Mouse (Mus musculus) C2C12 (cell line): ENCODE measurements around the gene Zbtb7a. TPM values are rescaled to one million over a fixed set of nuclear protein-coding genes. Genes with fewer than 3 reads are reported as not detected.

ENCODE experiments used
- H3K27me3 ChIP-seq: one replicate; pipeline ENCODE4 v1.6.1; 2011; ENCODE audit not compliant: control insufficient read depth, insufficient read depth, insufficient read length
- H3K36me3 ChIP-seq: one replicate; pipeline ENCODE4 v1.6.1; 2011; ENCODE audit not compliant: control insufficient read depth, insufficient read depth
- H3K4me3 ChIP-seq: one replicate; pipeline ENCODE4 v1.5.1; 2011; ENCODE audit warnings: mild to moderate bottlenecking, control low read depth; ENCODE audit not compliant: poor library complexity, insufficient read depth, severe bottlenecking
- H3K79me2 ChIP-seq: one replicate; pipeline ENCODE4 v1.6.1; 2011; ENCODE audit not compliant: control insufficient read depth, insufficient read depth
- H3K79me3 ChIP-seq: one replicate; pipeline ENCODE4 v1.6.1; 2011; ENCODE audit warnings: low read depth, control low read depth
- H3ac ChIP-seq: one replicate; pipeline ENCODE3; 2011; ENCODE audit warnings: low read depth; ENCODE audit not compliant: control insufficient read depth, insufficient read length
- CEBPB ChIP-seq: IDR thresholded peaks from one replicate; pipeline ENCODE4 v1.6.1; 2011; ENCODE audit warnings: low read depth, mild to moderate bottlenecking, control low read depth, moderate library complexity
- CTCF ChIP-seq: IDR thresholded peaks from one replicate; pipeline ENCODE4 v1.5.1; 2011; ENCODE audit not compliant: control insufficient read depth, insufficient read depth, insufficient read length
- FOSL1 ChIP-seq: IDR thresholded peaks from one replicate; pipeline ENCODE4 v1.8.0; 2011; ENCODE audit warnings: mild to moderate bottlenecking, low read length; ENCODE audit not compliant: poor library complexity, insufficient read depth, severe bottlenecking
- MAX ChIP-seq: IDR thresholded peaks from one replicate; pipeline ENCODE4 v1.6.1; 2011; ENCODE audit warnings: mild to moderate bottlenecking, control low read depth
- MYOD1 ChIP-seq: IDR thresholded peaks from one replicate; pipeline ENCODE4 v1.6.1; 2011; ENCODE audit warnings: low read depth; ENCODE audit not compliant: control insufficient read depth, insufficient read length
- MYOG ChIP-seq: IDR thresholded peaks from one replicate; pipeline ENCODE4 v1.6.1; 2011; ENCODE audit not compliant: control insufficient read depth, insufficient read length; ENCODE audit errors: extremely low read depth
- USF1 ChIP-seq: IDR thresholded peaks from one replicate; pipeline ENCODE4 v1.6.1; 2011; ENCODE audit warnings: low read depth, mild to moderate bottlenecking, control low read depth, moderate library complexity
- polyA plus RNA-seq: library from polyadenylated mRNA; unstranded; fragments of >200 nt; fragmentation: generic; extraction: Trizol; gene quantifications from one replicate; pipeline ENCODE4 v1.2.1, GENCODE M21; 2012; ENCODE audit warnings: missing spikeins

Zbtb7a gene
- polyA plus RNA-seq, 1 experiment = 19.9 TPM

- Histone ChIP-seq H3K79me3 (no peaks in the 10 kb centered on the region), H3K27me3 (no peaks in the 10 kb centered on the region), H3K79me2 (no peaks in the 10 kb centered on the region), H3K4me3 (no peak overlapping the region), H3K36me3 (peaks cover 67% of the 10 kb centered on the region), H3ac (no peak overlapping the region)
- TF ChIP-seq MAX (no peak), CEBPB (no peak), CTCF (no peak), MYOG (no peak), USF1 (no peak), FOSL1 (no peak)
Measured at GRCm38 (mm10) chr10:81120650-81121049, 14.4 kb upstream of the Zbtb7a start.

GRCm38 (mm10) chr10:81122889-81123288 is 12.1 kb upstream of the Zbtb7a start:
- Histone ChIP-seq H3K27me3 (no peaks in the 10 kb centered on the region), H3K36me3 (peaks cover 47% of the 10 kb centered on the region), H3K4me3 (no peak overlapping the region), H3K79me2 (no peaks in the 10 kb centered on the region), H3ac (no peak overlapping the region), H3K79me3 (no peaks in the 10 kb centered on the region)
- no peak for TF ChIP-seq USF1
- no peak for TF ChIP-seq FOSL1
- TF ChIP-seq MYOG = no peak
- no peak for TF ChIP-seq MAX
- no peak for TF ChIP-seq MYOD1

- H3K27me3 ChIP-seq = no peaks in the 10 kb centered on the region
- no peaks in the 10 kb centered on the region for H3K79me3 ChIP-seq
- no peak overlapping the region for H3K4me3 ChIP-seq
- peaks cover 43% of the 10 kb centered on the region for H3K36me3 ChIP-seq
- no peak for TF ChIP-seq FOSL1
- no peak for TF ChIP-seq MAX
- TF ChIP-seq CTCF = no peak
- no peak for TF ChIP-seq MYOG
- no peak for TF ChIP-seq MYOD1
- H3K79me2 ChIP-seq = no peaks in the 10 kb centered on the region
- no peak overlapping the region for H3ac ChIP-seq
Measured at GRCm38 (mm10) chr10:81123500-81123899, 11.5 kb upstream of the Zbtb7a start.

GRCm38 (mm10) chr10:81134181-81134587 is 836 bp upstream of the Zbtb7a start:
- Histone ChIP-seq H3ac (no peak overlapping the region), H3K36me3 (no peaks in the 10 kb centered on the region), H3K79me3 (peaks cover 13% of the 10 kb centered on the region), H3K79me2 (peaks cover 15% of the 10 kb centered on the region), H3K4me3 (peak overlapping the region; percentile 2), H3K27me3 (no peaks in the 10 kb centered on the region)
- TF ChIP-seq MYOD1 (no peak), MAX (no peak), USF1 (no peak), CEBPB (no peak), CTCF (no peak), FOSL1 (no peak), MYOG (no peak)

- Histone ChIP-seq H3ac (peak overlapping the region; percentile 88), H3K27me3 (no peaks in the 10 kb centered on the region), H3K36me3 (no peaks in the 10 kb centered on the region), H3K79me2 (peaks cover 34% of the 10 kb centered on the region), H3K4me3 (peak overlapping the region; percentile 96), H3K79me3 (peaks cover 32% of the 10 kb centered on the region)
- TF ChIP-seq MYOG (no peak), CEBPB (no peak), USF1 (no peak), FOSL1 (no peak), MYOD1 (no peak), CTCF (no peak), MAX (no peak)
Measured at GRCm38 (mm10) chr10:81135831-81136705, 1.0 kb downstream of the Zbtb7a start.

- peak overlapping the region; percentile 96 for H3K4me3 ChIP-seq
- H3K27me3 ChIP-seq = no peaks in the 10 kb centered on the region
- H3K36me3 ChIP-seq = peaks cover 4% of the 10 kb centered on the region
- H3K79me2 ChIP-seq = peaks cover 41% of the 10 kb centered on the region
- TF ChIP-seq CEBPB = no peak
- TF ChIP-seq CTCF = no peak
- no peak for TF ChIP-seq MYOG
- TF ChIP-seq MYOD1 = no peak
- TF ChIP-seq MAX = no peak
- no peak for TF ChIP-seq FOSL1
- no peak for TF ChIP-seq USF1
- peak overlapping the region; percentile 88 for H3ac ChIP-seq
- H3K79me3 ChIP-seq = peaks cover 39% of the 10 kb centered on the region
Measured at GRCm38 (mm10) chr10:81136706-81137231, 1.7 kb downstream of the Zbtb7a start.
